Mouse (Mus musculus) E14TG2a.4 (cell line): ENCODE measurements around the gene Foxp3.

ENCODE experiments used
- H3K27me3 ChIP-seq: 2 replicates; pipeline ENCODE4 v1.6.1; 2014; ENCODE audit warnings: low read length, control low read depth; ENCODE audit not compliant: insufficient read depth
- H3K36me3 ChIP-seq: 2 replicates; pipeline ENCODE4 v1.6.1; 2014; ENCODE audit warnings: low read length, control low read depth; ENCODE audit not compliant: insufficient read depth
- H3K4me1 ChIP-seq: replicated peaks from 2 replicates; pipeline ENCODE4 v1.6.1; 2014; ENCODE audit warnings: low read depth, low read length, control low read depth
- H3K4me3 ChIP-seq: replicated peaks from 2 replicates; pipeline ENCODE4 v1.5.1; 2014; ENCODE audit warnings: mild to moderate bottlenecking, low read length
- H3K9me3 ChIP-seq: 2 replicates; pipeline ENCODE4 v1.6.1; 2014; ENCODE audit warnings: low read length, control low read depth
- CTCF ChIP-seq: conservative IDR thresholded peaks from 2 replicates; pipeline ENCODE4 v1.5.1; 2014; ENCODE audit warnings: low read length
- NANOG ChIP-seq: IDR thresholded peaks from 2 replicates; pipeline ENCODE4 v1.6.1; 2014; ENCODE audit warnings: borderline replicate concordance, low read length, mixed read lengths
- POU5F1 ChIP-seq: IDR thresholded peaks from 2 replicates; pipeline ENCODE4 v1.6.1; 2014; ENCODE audit warnings: low read length, borderline replicate concordance

Gene Foxp3

GRCm38 (mm10) chrX:7604879-7605574 lies 31.6 kb downstream of the Foxp3 start, which contains the start of gene Ccdc22:
Gene Ccdc22, minus strand, starts transcription at chrX:7605517.
- TF ChIP-seq POU5F1 (no peak), NANOG (no peak), CTCF (no peak)

GRCm38 (mm10) chrX:7605575-7605941 lies 32.1 kb downstream of the Foxp3 start:
- H3K36me3 ChIP-seq: peaks cover 22% of the 10 kb centered on the region
- no peak overlapping the region for H3K4me3 ChIP-seq
- H3K9me3 ChIP-seq: no peaks in the 10 kb centered on the region
- TF ChIP-seq POU5F1: no peak
- TF ChIP-seq NANOG: no peak
- TF ChIP-seq CTCF: no peak
- peaks cover 25% of the 10 kb centered on the region for H3K27me3 ChIP-seq
- peaks cover 17% of the 10 kb centered on the region for H3K4me1 ChIP-seq

More at GRCm38 (mm10) chrX:7604879-7605574, 31.6 kb downstream of the Foxp3 start, which contains the start of gene Ccdc22:
- peaks cover 27% of the 10 kb centered on the region for H3K36me3 ChIP-seq
- H3K4me1 ChIP-seq: peaks cover 12% of the 10 kb centered on the region
- no peaks in the 10 kb centered on the region for H3K9me3 ChIP-seq
- peaks cover 20% of the 10 kb centered on the region for H3K27me3 ChIP-seq
- H3K4me3 ChIP-seq: peak within 1 kb of the TSS; percentile 76

DNA sequence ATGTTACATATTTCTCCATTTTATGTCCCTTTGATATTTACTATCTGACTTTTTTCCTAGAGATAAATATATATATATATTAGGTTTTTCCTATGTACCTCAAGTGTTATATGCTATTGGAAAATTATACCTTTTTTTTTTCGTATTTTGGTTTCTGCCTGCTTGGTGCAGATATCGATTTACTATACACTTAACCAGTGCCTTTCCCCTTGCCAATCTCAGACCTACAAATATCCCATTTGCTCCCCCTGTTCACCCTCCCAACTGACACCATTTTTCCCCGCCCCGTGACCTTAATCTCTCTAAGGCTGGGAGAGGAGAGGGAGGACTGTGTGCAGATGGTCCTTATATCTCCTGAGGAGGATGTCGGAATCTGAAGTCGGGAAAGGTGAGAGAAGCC lies 33.3 kb downstream of the Foxp3 start, which contains the start of gene Cacna1f:
Gene Cacna1f (plus strand): TSS at position 301 of the 400 bp plus-strand sequence.
- H3K27me3 ChIP-seq: peaks cover 36% of the 10 kb centered on the region
- H3K4me3 ChIP-seq: no peak within 1 kb of the TSS
- peaks cover 19% of the 10 kb centered on the region for H3K36me3 ChIP-seq
- no peaks in the 10 kb centered on the region for H3K9me3 ChIP-seq
- H3K4me1 ChIP-seq: peaks cover 24% of the 10 kb centered on the region
- TF ChIP-seq CTCF (no peak), POU5F1 (no peak), NANOG (no peak)

DNA sequence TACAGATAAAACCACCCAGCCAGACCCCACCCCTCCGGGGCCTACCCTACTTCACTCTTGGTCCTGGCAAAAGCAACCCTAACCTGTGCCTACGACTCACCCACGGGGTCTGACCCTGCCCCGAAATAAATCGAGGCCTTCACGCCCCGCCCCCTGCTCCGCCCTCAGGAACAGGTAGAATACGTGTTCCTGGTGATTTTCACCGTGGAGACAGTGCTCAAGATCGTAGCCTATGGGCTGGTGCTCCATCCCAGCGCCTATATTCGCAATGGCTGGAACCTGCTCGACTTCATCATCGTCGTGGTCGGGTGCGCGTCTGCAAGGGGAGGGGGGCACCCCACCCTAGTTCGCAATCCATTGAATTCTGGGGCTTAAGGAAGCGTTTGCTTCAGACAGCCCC lies 36.6 kb downstream of the Foxp3 start:
- no peak for TF ChIP-seq POU5F1
- peak overlapping the region; percentile 69 for H3K4me3 ChIP-seq
- H3K9me3 ChIP-seq: no peaks in the 10 kb centered on the region
- peaks cover 36% of the 10 kb centered on the region for H3K27me3 ChIP-seq
- no peaks in the 10 kb centered on the region for H3K36me3 ChIP-seq
- H3K4me1 ChIP-seq: peaks cover 14% of the 10 kb centered on the region; the same call in 1 of the 2 replicates

GRCm38 (mm10) chrX:7610536-7611258 lies 37.3 kb downstream of the Foxp3 start:
- TF ChIP-seq CTCF (no peak), NANOG (no peak), POU5F1 (no peak)
- H3K27me3 ChIP-seq: peaks cover 36% of the 10 kb centered on the region
- H3K9me3 ChIP-seq: no peaks in the 10 kb centered on the region
- no peaks in the 10 kb centered on the region for H3K36me3 ChIP-seq
- H3K4me3 ChIP-seq: peak overlapping the region; percentile 69
- H3K4me1 ChIP-seq: peaks cover 14% of the 10 kb centered on the region; the same call in 1 of the 2 replicates

DNA sequence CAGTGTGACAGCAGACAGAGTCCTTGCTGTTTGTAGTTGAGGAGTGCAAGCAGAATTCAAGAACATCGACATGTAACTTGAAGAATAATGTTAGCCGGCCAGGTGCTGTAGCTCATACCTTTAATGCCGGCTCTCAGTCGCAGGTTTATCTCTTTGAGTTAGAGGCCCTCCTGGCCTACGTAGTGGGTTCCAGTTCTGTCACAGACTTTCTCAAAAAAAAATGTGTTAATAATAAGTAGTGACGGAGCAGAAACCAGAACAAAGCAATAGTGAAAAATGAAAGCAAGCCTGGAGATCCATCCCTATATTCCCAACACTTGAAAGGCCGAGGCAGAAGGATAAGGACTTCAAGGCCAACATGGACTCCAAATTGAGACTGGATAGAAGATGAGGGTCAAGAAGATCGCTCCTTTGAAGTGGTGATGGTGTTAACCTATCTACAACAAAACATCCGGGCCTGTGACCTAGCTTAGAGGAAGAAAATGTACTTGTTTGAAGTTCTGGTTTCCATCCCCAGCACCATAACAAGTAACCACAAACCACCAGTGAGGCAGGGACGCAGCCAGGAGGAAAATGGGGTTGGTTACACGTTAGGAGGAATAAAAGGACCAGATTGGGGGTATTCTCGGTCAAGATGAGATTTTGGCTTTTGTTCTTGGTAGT lies 44.6 kb downstream of the Foxp3 start:
- H3K9me3 ChIP-seq: no peaks in the 10 kb centered on the region
- H3K4me3 ChIP-seq: no peak overlapping the region
- H3K27me3 ChIP-seq: peaks cover 2% of the 10 kb centered on the region; the same call in 1 of the 2 replicates
- H3K36me3 ChIP-seq: no peaks in the 10 kb centered on the region
- TF ChIP-seq POU5F1: no peak
- H3K4me1 ChIP-seq: no peaks in the 10 kb centered on the region

- Histone ChIP-seq H3K4me3 (no peak overlapping the region), H3K36me3 (no peaks in the 10 kb centered on the region), H3K27me3 (no peaks in the 10 kb centered on the region), H3K4me1 (peaks cover 4% of the 10 kb centered on the region; the same call in 1 of the 2 replicates), H3K9me3 (no peaks in the 10 kb centered on the region)
- TF ChIP-seq NANOG: no peak
- no peak for TF ChIP-seq POU5F1
- no peak for TF ChIP-seq CTCF
Observed at GRCm38 (mm10) chrX:7632560-7632959, 59.1 kb downstream of the Foxp3 start.

GRCm38 (mm10) chrX:7635101-7635500 lies 61.7 kb downstream of the Foxp3 start:
- no peak overlapping the region for H3K4me3 ChIP-seq
- H3K9me3 ChIP-seq: no peaks in the 10 kb centered on the region
- H3K4me1 ChIP-seq: peaks cover 23% of the 10 kb centered on the region
- H3K27me3 ChIP-seq: peaks cover 11% of the 10 kb centered on the region
- H3K36me3 ChIP-seq: no peaks in the 10 kb centered on the region
- TF ChIP-seq CTCF (no peak), NANOG (no peak), POU5F1 (no peak)
